Mouse (Mus musculus): Measurements from ENCODE around the gene Rnf187. TPM values are rescaled to one million over a fixed set of nuclear protein-coding genes. Genes with fewer than 3 reads are reported as not detected.
"Not testable (repeated sequence)": the region's sequence is repeated elsewhere in the genome, so short reads cannot be mapped to it uniquely, and the experiment has no call there.

The Rnf187 gene
- polyA plus RNA-seq, 1 experiment, result 554 TPM

DNA sequence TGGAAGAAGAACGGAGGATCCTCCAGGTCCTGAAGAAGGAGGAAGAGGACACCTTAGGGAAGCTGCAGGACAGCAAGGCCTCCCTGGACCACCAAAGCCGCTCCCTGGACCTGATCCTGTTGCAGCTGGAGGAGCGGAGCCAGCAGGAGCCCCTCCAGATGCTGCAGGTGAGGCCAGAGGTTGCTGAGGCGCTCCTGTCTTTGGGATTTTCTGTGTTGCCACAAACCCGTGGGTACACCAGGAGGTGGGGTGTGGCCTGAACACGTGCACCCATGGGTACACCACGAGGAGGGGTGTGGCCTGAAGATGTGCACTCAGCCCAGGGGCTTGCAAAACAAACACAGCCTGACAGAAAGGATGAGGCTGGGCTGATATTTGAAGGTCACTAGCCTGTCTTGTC lies 29.8 kb upstream of the Rnf187 start:
- DNase-seq (ENCODE audit: extremely low spot score in 1 of 2, low spot score in 1 of 2), result no peak

- no peak for DNase-seq (ENCODE audit: extremely low spot score in 1 of 2, low spot score in 1 of 2)
Measured at GRCm38 (mm10) chr11:58967346-58967745, 28.6 kb upstream of the Rnf187 start.

DNA sequence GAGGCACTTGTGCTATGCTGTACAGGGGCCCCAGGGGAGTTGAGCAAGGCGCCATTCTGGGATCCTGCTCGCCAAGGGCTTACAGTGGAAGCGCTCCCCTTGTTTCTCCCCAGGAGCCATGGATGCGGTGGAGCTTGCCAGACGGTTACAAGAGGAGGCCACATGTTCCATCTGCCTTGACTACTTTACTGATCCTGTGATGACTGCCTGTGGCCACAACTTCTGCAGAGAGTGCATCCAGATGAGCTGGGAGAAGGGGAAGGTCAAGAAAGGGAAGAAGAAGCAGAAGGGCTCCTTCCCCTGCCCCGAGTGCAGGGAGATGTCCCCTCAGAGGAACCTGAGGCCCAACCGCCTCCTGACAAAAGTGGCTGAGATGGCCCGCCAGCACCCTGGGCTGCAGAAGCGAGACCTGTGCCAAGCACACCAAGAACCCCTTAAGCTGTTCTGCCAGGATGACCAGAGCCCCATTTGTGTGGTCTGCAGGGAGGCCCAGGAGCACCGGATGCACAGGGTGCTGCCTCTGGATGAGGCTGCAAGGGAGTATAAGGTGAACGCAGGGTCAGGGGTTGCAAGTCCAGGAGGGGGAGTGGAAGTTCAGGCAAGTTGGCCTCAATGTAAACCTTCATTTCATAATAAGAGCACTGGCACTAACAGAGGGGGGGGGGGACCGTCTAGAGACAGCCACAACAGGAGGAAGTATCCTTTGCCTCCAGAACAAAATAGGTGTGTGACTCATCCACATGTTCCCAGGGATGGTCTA lies 26.5 kb upstream of the Rnf187 start:
- no peak for DNase-seq (ENCODE audit: extremely low spot score in 1 of 2, low spot score in 1 of 2)

DNA sequence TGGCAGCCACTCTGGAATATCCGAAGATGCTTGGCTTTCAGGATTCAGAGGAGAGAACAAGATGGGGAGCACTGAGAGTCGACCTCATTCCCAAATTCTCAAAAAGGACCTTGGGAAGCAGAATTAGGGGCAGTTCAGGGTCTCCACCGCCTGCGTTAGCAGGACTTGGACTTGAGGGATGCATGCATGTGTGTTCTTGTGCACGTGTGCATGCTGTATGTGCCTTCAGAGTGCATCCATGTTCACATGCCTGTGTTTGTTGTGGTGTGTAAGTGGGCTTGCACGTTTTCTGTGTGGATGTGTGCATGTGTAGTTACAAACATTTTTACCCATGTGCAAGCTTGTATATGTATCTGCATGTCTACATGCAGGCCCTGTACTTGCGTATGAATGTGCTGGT lies 25.5 kb upstream of the Rnf187 start:
- no peak for DNase-seq (ENCODE audit: extremely low spot score in 1 of 2, low spot score in 1 of 2)

DNA sequence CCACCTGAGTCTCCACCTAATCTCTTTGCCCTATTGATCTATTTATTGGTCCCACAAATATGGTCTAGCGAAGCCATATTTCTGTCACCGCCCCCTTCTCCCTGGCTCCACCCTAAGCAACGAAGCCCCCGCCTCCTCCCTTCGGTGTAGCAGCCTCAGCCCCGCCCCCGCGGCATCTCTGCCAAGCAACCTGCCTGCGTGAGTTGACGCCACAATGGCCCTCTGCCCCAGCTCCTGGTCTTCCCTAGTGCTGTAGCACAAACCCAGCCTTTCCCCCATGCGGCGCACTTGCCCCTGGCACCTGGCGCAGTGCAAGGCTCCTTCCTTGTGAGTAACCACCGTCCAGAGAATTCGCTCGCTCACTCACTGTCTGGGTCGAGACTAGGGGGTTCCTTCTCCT lies 24.8 kb upstream of the Rnf187 start:
- peak in 1 of 2 experiments; percentile 22 for DNase-seq (ENCODE audit: extremely low spot score in 1 of 2, low spot score in 1 of 2)

DNA sequence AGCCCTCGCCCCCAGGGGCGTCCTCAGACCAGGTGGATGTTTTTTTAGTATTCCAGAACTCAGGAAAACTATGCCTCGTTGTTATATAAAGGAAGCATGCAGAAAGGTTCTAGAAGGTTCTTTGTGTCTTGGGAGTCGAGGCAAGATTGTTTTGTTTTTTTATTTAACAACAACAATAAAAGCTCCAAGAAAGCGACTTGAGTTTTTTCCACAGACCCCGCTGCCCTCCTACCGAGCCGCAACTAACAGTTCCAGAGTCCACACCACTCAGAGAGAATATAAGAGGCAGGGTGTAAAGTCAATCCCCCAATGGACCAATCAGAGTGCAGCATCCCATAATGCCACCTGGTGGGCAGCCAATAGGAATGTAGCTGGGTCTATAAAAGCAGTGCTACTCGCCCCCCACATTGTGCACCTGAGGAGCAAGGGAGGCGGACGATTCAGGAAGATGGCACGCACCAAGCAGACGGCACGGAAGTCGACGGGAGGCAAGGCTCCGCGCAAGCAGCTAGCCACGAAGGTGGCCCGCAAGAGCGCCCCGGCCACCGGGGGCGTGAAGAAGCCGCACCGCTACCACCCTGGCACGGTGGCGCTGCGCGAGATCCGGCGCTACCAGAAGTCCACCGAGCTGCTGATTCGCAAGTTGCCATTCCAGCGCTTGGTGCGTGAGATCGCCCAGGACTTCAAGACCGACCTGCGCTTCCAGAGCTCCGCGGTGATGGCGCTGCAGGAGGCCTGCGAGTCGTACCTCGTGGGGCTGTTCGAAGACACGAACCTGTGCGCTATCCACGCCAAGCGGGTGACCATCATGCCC lies 22.9 kb upstream of the Rnf187 start:
- no peak for DNase-seq (ENCODE audit: extremely low spot score in 1 of 2, low spot score in 1 of 2)

GRCm38 (mm10) chr11:58959921-58960465 lies 21.3 kb upstream of the Rnf187 start:
- DNase-seq (ENCODE audit: extremely low spot score in 1 of 2, low spot score in 1 of 2), result peak; percentile 60 to 80

- DNase-seq (ENCODE audit: extremely low spot score in 1 of 2, low spot score in 1 of 2), result no peak
Measured at GRCm38 (mm10) chr11:58959186-58959825, 20.6 kb upstream of the Rnf187 start.

DNA sequence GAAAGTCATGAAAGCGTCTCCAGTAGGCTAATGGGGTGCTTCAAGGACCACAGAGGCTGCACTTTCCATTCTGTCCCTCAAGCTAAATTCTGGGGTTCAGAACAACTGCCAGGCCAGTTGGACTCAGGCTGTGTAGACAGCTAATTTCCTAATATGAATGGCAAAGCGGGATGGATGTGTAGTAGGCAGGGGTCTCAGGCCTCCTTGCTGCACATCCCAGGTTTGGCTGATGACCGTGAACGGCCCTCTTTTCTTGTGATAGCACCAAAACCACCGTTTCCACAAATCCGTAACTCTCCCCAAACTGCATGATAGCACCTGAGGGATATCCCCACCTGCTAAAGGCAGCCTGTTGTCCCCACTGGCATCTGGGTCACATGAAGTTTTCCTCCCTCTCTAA lies 19.8 kb upstream of the Rnf187 start:
- DNase-seq (ENCODE audit: extremely low spot score in 1 of 2, low spot score in 1 of 2), result no peak

DNA sequence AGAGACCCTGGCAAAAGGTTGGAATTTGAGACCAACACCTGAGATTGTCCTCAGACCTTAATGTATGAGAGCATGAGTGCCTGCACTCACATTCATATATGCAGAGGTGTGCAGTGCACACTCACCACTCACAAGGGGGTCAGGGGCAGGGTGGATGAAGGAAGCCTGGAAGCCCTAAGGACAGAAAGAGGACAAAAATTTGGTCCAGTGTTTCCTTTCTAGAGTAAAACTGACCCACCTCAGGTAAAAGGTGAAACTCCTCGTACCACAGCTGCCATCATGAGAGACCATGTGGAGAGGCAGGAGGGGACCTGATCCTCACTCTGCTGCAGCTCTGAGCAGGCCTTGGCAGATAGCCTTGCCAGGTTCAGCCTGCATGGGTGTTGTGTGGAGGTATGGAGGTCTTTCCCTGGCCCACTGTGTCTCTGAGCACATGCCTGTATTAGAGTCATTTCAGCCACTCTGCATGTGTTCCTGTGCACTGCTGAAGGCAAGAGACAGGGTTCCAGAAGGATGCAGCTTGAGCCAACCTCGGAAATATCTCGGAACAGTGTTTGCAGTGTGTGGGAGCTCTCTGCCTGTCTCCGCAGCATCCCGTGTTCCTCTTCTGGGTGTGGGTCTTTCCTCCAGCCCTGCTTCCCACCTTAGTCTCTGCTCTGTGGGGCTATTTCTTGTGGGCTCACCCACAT lies 18.7 kb upstream of the Rnf187 start:
- DNase-seq (ENCODE audit: extremely low spot score in 1 of 2, low spot score in 1 of 2), result peak in 1 of 2 experiments; percentile 56

DNA sequence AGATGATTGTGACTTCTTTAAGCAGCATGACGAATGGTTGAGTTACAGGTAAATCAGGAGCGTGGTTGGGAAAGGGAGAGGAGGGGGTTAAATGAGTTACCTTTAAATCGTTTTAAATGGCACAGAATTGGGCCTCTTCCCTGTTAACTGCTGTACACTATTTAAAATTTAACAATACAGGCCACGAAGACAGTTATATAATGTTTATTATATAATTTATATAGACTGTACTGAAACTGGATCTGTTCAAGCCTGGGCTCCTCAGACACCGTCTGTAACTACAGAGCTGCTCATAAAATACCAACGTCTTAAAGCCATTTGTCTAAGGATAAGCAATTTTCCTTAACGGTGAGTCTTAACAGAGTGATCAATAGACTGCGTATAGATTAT lies 17.1 kb upstream of the Rnf187 start:
- DNase-seq (ENCODE audit: extremely low spot score in 1 of 2, low spot score in 1 of 2), result no peak

- peak in 1 of 2 experiments; percentile 35 for DNase-seq (ENCODE audit: extremely low spot score in 1 of 2, low spot score in 1 of 2)
Measured at GRCm38 (mm10) chr11:58955143-58955867, 16.6 kb upstream of the Rnf187 start.

DNA sequence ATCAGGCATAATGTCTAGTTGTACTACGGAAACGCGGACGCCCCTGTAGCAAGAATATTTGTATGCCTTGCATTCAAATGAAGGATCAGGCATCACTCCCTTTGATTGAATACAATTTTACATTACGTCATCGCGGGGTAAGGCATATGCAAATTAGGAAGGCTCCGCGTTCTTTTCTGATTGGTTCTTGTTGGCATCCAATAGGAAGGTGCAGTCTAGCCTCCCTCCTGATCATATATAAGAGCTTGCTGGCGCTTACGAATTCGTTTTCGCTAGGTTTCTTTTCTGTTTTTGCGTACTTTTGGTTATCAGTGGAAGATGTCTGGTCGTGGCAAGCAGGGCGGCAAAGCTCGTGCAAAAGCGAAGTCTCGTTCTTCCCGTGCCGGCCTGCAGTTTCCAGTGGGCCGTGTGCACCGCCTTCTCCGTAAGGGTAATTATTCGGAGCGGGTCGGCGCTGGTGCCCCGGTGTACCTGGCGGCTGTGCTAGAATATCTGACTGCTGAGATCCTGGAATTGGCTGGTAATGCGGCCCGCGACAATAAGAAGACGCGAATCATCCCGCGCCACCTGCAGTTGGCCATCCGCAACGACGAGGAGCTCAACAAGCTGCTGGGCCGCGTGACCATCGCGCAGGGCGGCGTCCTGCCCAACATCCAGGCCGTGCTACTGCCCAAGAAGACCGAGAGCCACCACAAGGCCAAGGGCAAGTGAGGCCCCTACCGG lies 15.9 kb upstream of the Rnf187 start, which contains the start of the genes Hist3h2a and Trim17:
TSS of gene Hist3h2a (plus strand) at position 266 of the 723 bp plus-strand sequence.
TSS of gene Trim17 (plus strand) at position 266 of the 723 bp plus-strand sequence.
- peak; percentile 98 for DNase-seq (ENCODE audit: extremely low spot score in 1 of 2, low spot score in 1 of 2)

- DNase-seq (ENCODE audit: extremely low spot score in 1 of 2, low spot score in 1 of 2), result not testable (repeated sequence)
Measured at GRCm38 (mm10) chr11:58954170-58954419, 15.4 kb upstream of the Rnf187 start.

DNA sequence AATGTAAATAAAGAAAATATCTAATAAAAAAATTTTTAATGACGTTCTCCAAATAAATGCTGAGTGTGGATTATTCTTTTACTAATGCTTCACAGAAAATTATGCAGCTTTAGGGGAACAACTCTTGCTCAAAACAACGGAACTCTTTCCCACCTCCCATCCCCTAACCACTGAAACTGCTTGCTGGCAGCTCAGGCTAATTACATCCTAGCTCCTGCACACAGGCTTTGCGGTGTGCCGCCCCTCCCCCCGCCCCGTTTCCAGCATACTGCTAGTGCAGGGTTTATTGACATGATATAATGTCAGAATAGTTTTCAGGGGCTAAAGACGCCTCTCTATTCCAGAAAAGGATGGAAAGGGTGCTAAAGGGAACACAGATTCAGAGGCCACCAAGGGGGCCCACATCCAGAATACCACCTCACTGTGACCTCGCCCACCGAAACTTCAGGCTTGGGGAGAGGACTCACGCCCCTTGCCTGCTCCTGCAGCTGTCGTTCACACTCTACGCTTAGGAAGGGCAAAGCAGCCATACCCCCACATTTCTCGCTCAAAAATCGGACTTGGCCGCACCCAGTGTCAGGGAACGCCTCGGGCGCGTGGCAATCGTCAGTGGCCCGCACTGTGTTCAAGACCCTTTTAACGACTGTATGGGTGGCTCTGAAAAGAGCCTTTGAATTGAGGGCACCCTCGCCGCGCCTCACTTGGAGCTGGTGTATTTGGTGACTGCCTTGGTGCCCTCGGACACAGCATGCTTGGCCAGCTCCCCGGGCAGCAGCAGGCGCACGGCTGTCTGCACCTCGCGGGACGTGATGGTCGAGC lies 14.8 kb upstream of the Rnf187 start:
- peak in 1 of 2 experiments; percentile 31 for DNase-seq (ENCODE audit: extremely low spot score in 1 of 2, low spot score in 1 of 2)

GRCm38 (mm10) chr11:58951210-58951609 lies 12.5 kb upstream of the Rnf187 start:
- no peak for DNase-seq (ENCODE audit: extremely low spot score in 1 of 2, low spot score in 1 of 2)

- peak in 1 of 2 experiments; percentile 81 for DNase-seq (ENCODE audit: extremely low spot score in 1 of 2, low spot score in 1 of 2)
Measured at GRCm38 (mm10) chr11:58949480-58950431, 11.0 kb upstream of the Rnf187 start.

All from frontal cortex, adult 2 months (tissue).